Comparison of ENCODE assay signal across 8 mouse cellular contexts in the genomic region with DNA sequence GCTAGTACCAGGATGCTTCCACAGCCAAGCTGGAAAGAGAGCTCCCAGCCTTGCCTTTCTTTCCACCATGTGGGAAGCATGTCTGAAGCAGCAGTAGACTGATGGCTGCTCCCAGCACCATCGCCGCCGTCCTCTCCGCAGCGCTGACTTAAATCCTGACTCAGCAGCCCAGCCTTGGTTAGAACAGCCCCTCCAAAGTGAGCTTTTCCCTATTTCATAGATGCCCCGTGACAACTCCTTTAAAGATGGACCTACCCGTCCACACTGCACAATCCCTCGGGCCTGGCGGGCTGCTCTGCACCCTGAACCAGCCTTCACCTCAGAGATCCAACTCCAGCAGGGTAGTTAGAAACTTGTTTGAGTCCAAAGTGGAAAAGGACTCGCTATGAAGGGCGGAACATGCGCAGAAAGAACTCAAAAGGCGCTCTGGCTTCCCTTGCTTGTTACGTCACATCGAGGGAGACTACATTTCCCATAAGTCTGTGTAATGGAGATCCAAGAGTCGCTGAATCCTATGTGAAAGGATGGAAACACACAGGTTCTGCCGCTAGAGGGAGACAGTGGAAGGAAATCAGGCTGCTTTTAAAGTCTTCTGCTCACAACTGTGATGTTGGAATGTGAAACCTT. TPM values are rescaled to one million over a fixed set of nuclear protein-coding genes. Genes with fewer than 3 reads are reported as not detected.
DNase-seq lines count a peak whose midpoint lies in the region; ATAC-seq and TF ChIP-seq lines count a peak whose summit lies in the region.

A gene (minus strand): TSS at position 411 of the 627 bp plus-strand sequence.

- TF ChIP-seq CTCF in MEL (IDR thresholded peaks at IDR 0.05 in 2 of 3, conservative IDR thresholded peaks at IDR 0.05 in 1 of 3; ENCODE audit: control insufficient read depth in 1 of 3, insufficient read depth in 1 of 3, low read depth in 2 of 3, low read length in 3 of 3, poor library complexity in 1 of 3, severe bottlenecking in 1 of 3), result peak; percentile 52 to 89 (median 73)
- TF ChIP-seq CTCF in layer of hippocampus, adult 2 months (conservative IDR thresholded peaks at IDR 0.05), result peak; percentile 93
- peak; percentile 90 for TF ChIP-seq CTCF in lung, embryonic 14.5 days (IDR thresholded peaks at IDR 0.05; ENCODE audit: low read depth)
- TF ChIP-seq CTCF in olfactory bulb, adult 2 months (IDR thresholded peaks at IDR 0.05; ENCODE audit: insufficient read depth, low read depth, low read length), result no peak
- TF ChIP-seq CTCF in thymus, adult 2 months (IDR thresholded peaks at IDR 0.05; ENCODE audit: borderline replicate concordance, control insufficient read depth, extremely low read depth, insufficient read depth, low read length, poor library complexity), result no peak

- H3K4me2 ChIP-seq in forebrain, embryonic 16.5 days (ENCODE audit: low read length), result peak within 1 kb of the TSS; percentile 71
- H3K4me2 ChIP-seq in lung, embryonic 14.5 days, result peak within 1 kb of the TSS; percentile 67

- intact Hi-C loops in heart, postnatal 36 days (cut with DNase I), result loop anchor here (1.0 to 10.0 kb wide), 6 partner anchors 27 to 736 kb away; a partner anchor contains a TSS

- TF ChIP-seq RAD21 in MEL (IDR thresholded peaks at IDR 0.05; ENCODE audit: low read depth, low read length), result peak; percentile 65

- H3K27ac ChIP-seq in MEL (ENCODE audit: control insufficient read depth, low read depth, low read length), result peak within 1 kb of the TSS; percentile 85
- H3K27ac ChIP-seq in forebrain, embryonic 16.5 days (ENCODE audit: low read length), result no peak within 1 kb of the TSS
- H3K27ac ChIP-seq in layer of hippocampus, adult 2 months, result peak within 1 kb of the TSS; percentile 91
- peak within 1 kb of the TSS; percentile 83 for H3K27ac ChIP-seq in lung, embryonic 14.5 days (ENCODE audit: low read depth)
- H3K27ac ChIP-seq in olfactory bulb, adult 2 months (ENCODE audit: insufficient read depth, low read depth, low read length), result peak within 1 kb of the TSS; percentile 87
- H3K27ac ChIP-seq in thymus, adult 2 months (ENCODE audit: control insufficient read depth, insufficient read depth, low read length), result peak within 1 kb of the TSS; percentile 53; the same call in 1 of the 2 replicates

- peak; percentile 65 to 96; a peak in 3 of 4 replicates for TF ChIP-seq POLR2A in MEL (IDR thresholded peaks at IDR 0.05; ENCODE audit: control insufficient read depth in 1 of 2, insufficient read depth in 1 of 2, low read depth in 1 of 2, low read length in 2 of 2, poor library complexity in 1 of 2)
- TF ChIP-seq POLR2A in olfactory bulb, adult 2 months (IDR thresholded peaks at IDR 0.05; ENCODE audit: insufficient read depth, low read depth, low read length), result 0 out of 2 replicates have a peak, but pooled peaks have one; percentile 23
- no peak for TF ChIP-seq POLR2A in thymus, adult 2 months (IDR thresholded peaks at IDR 0.05; ENCODE audit: control insufficient read depth, extremely low read depth, insufficient read depth, low read length, poor library complexity)

- H3K9me3 ChIP-seq in MEL (replicated peaks; ENCODE audit: insufficient read depth, low read length), result no peaks in the 10 kb centered on the region
- no peaks in the 10 kb centered on the region for H3K9me3 ChIP-seq in forebrain, embryonic 16.5 days (ENCODE audit: control insufficient read depth, low read length)
- H3K9me3 ChIP-seq in lung, embryonic 14.5 days (ENCODE audit: low read depth, low read length), result peaks cover 4% of the 10 kb centered on the region; the same call in 1 of the 2 replicates

- H3K4me3 ChIP-seq in MEL (ENCODE audit: control insufficient read depth in 1 of 2, insufficient read depth in 1 of 2, low read depth in 2 of 2, low read length in 2 of 2), result peak within 1 kb of the TSS; percentile 80
- peak within 1 kb of the TSS; percentile 66 for H3K4me3 ChIP-seq in forebrain, embryonic 16.5 days (replicated peaks; ENCODE audit: low read length)
- peak within 1 kb of the TSS; percentile 89 for H3K4me3 ChIP-seq in layer of hippocampus, adult 2 months
- H3K4me3 ChIP-seq in lung, embryonic 14.5 days (ENCODE audit: low read depth, low read length), result peak within 1 kb of the TSS; percentile 53
- peak within 1 kb of the TSS; percentile 98 for H3K4me3 ChIP-seq in olfactory bulb, adult 2 months (ENCODE audit: insufficient read depth, low read depth, low read length)
- peak within 1 kb of the TSS; percentile 83 for H3K4me3 ChIP-seq in thymus, adult 2 months (ENCODE audit: control insufficient read depth, insufficient read depth, low read length)

- ATAC-seq in forebrain, embryonic 16.5 days, result peak; percentile 99
- ATAC-seq in lung, embryonic 14.5 days (ENCODE audit: insufficient read depth), result peak; percentile 98

- H3K4me1 ChIP-seq in MEL (ENCODE audit: control insufficient read depth in 1 of 2, insufficient read depth in 2 of 2, low read length in 2 of 2), result peaks cover 0 to 6% of the 10 kb centered on the region in 2 experiments; a peak in 1 of 4 replicates
- peaks cover 6% of the 10 kb centered on the region for H3K4me1 ChIP-seq in forebrain, embryonic 16.5 days (replicated peaks; ENCODE audit: control insufficient read depth, insufficient read depth, low read length)
- peaks cover 6% of the 10 kb centered on the region; the same call in 1 of the 2 replicates for H3K4me1 ChIP-seq in lung, embryonic 14.5 days (ENCODE audit: insufficient read depth)
- no peaks in the 10 kb centered on the region; the same call in 1 of the 2 replicates for H3K4me1 ChIP-seq in olfactory bulb, adult 2 months (ENCODE audit: control insufficient read depth, insufficient read depth, low read length)
- peaks cover 6% of the 10 kb centered on the region for H3K4me1 ChIP-seq in thymus, adult 2 months (replicated peaks; ENCODE audit: control insufficient read depth, insufficient read depth, low read length)

- no peak for TF ChIP-seq EP300 in MEL (IDR thresholded peaks at IDR 0.05; ENCODE audit: low read depth in 1 of 2, low read length in 2 of 2)

- peak; percentile 98 for DNase-seq in MEL (ENCODE audit: low read depth, low spot score)
- peak; percentile 92 to 96 for DNase-seq in cerebellum, adult 18-20 months
- DNase-seq in heart, postnatal 36 days, result peak; percentile 83 to 87
- peak; percentile 94 to 96 for DNase-seq in layer of hippocampus, adult 2 months (ENCODE audit: low spot score in 2 of 2)
- DNase-seq in lung, embryonic 14.5 days, result peak; percentile 99
- peak; percentile 89 for DNase-seq in thymus, adult 2 months

- H3K9ac ChIP-seq in MEL (ENCODE audit: control insufficient read depth, low read depth, low read length, poor library complexity, severe bottlenecking), result peak within 1 kb of the TSS; percentile 79
- peak within 1 kb of the TSS; percentile 56 for H3K9ac ChIP-seq in forebrain, embryonic 16.5 days (replicated peaks; ENCODE audit: low read depth, low read length)
- H3K9ac ChIP-seq in lung, embryonic 14.5 days, result peak within 1 kb of the TSS; percentile 71

- WGBS in forebrain, embryonic 16.5 days, result under 1% methylated on average over 17 of the region's 17 CpGs
- 0% methylated on average over 17 of the region's 17 CpGs for WGBS in lung, embryonic 14.5 days
- under 1% methylated on average over 17 of the region's 17 CpGs for WGBS in olfactory bulb, adult 2 months
- WGBS in thymus, adult 2 months, result under 1% methylated on average over 17 of the region's 17 CpGs

- no peaks in the 10 kb centered on the region for H3K27me3 ChIP-seq in MEL (ENCODE audit: control insufficient read depth in 1 of 2, insufficient read depth in 2 of 2, low read length in 2 of 2)
- H3K27me3 ChIP-seq in forebrain, embryonic 16.5 days (replicated peaks; ENCODE audit: control insufficient read depth, insufficient read depth, low read length), result no peaks in the 10 kb centered on the region
- no peaks in the 10 kb centered on the region for H3K27me3 ChIP-seq in lung, embryonic 14.5 days (ENCODE audit: insufficient read depth, low read length)
- H3K27me3 ChIP-seq in thymus, adult 2 months (ENCODE audit: control insufficient read depth, insufficient read depth, low read length), result no peaks in the 10 kb centered on the region

- H3K79me2 ChIP-seq in MEL (ENCODE audit: control insufficient read depth, insufficient read depth, low read length, poor library complexity), result peaks cover 7% of the 10 kb centered on the region

- peaks cover 0 to 10% of the 10 kb centered on the region in 2 experiments; a peak in 2 of 4 replicates for H3K36me3 ChIP-seq in MEL (ENCODE audit: control insufficient read depth in 1 of 2, insufficient read depth in 2 of 2, low read length in 2 of 2)
- H3K36me3 ChIP-seq in forebrain, embryonic 16.5 days (ENCODE audit: control insufficient read depth, insufficient read depth), result no peaks in the 10 kb centered on the region
- H3K36me3 ChIP-seq in lung, embryonic 14.5 days (ENCODE audit: insufficient read depth), result peaks cover 4% of the 10 kb centered on the region; the same call in 1 of the 2 replicates
- no peaks in the 10 kb centered on the region for H3K36me3 ChIP-seq in thymus, adult 2 months (ENCODE audit: control insufficient read depth, insufficient read depth, low read length)

TF ChIP-seq in MEL, 35 proteins besides CTCF, POLR2A, EP300 and RAD21 (continues in another document):
- TF ChIP-seq ETS1 (IDR thresholded peaks at IDR 0.05; ENCODE audit: low read depth, low read length) (peak; percentile 52; the same call in 1 of the 2 replicates), ZNF384 (IDR thresholded peaks at IDR 0.05; ENCODE audit: low read depth, low read length) (no peak), SIN3A (IDR thresholded peaks at IDR 0.05; ENCODE audit: low read length) (peak; percentile 94; the same call in 1 of the 2 replicates), ZMIZ1 (IDR thresholded peaks at IDR 0.05; ENCODE audit: low read depth, low read length) (peak; percentile 88), MAFK (IDR thresholded peaks at IDR 0.05; ENCODE audit: borderline replicate concordance, low read depth, low read length) (peak; percentile 91), ELF1 (IDR thresholded peaks at IDR 0.05; ENCODE audit: low read depth, low read length) (peak; percentile 72; the same call in 1 of the 2 replicates), POLR2AphosphoS5 (IDR thresholded peaks at IDR 0.05; ENCODE audit: borderline replicate concordance, low read depth, low read length) (no peak), CHD2 (IDR thresholded peaks at IDR 0.05; ENCODE audit: low read length) (no peak), MXI1 (IDR thresholded peaks at IDR 0.05; ENCODE audit: low read depth, low read length) (peak; percentile 60; the same call in 1 of the 2 replicates)

RNA-seq across cellular contexts. Expression of the gene that starts here (rescaled TPM):
- total RNA-seq in MEL (2012; rRNA removed), result 2.2 and 2.9 TPM in 2 replicates
- 1 to 10 TPM in 1 of 2 experiments, not detected in 1; 2.1 TPM for polyA plus RNA-seq in MEL (2012; ENCODE audit: insufficient read depth in 1 of 2, insufficient read length in 2 of 2, low read depth in 1 of 2, low replicate concordance in 2 of 2, missing spikeins in 1 of 2)
- polyA plus RNA-seq in forebrain, embryonic 16.5 days (2015; fragmentation: Nextera tagmentation; extraction: Ambion mirVana), result 0.88 and 2.1 TPM in 2 replicates
- 1 to 10 TPM; 2.9 to 3.0 TPM for total RNA-seq in heart, postnatal 36 days (2021)
- 1 to 10 TPM; 3.0 to 4.3 TPM for total RNA-seq in layer of hippocampus, adult 2 months (2021)
- polyA plus RNA-seq in lung, embryonic 14.5 days (2014; fragmentation: Nextera tagmentation; extraction: Ambion mirVana), result 3.4 and 3.5 TPM in 2 replicates
- not detected in 2 replicates for polyA plus RNA-seq in olfactory bulb, adult 2 months (2012; ENCODE audit: insufficient read depth, insufficient read length, low replicate concordance, missing spikeins)
- polyA plus RNA-seq in thymus, adult 2 months (2012; rRNA removed), result 1.5 TPM in 2 replicates

Comparison
In these comparisons a context has a peak if more than half of its experiments do, and no peak if none do; other contexts are left out.
1. CTCF ChIP-seq: peak in MEL (3 of 3), layer of hippocampus, adult 2 months (single experiment) and lung, embryonic 14.5 days (single experiment); none in olfactory bulb, adult 2 months (single experiment) and thymus, adult 2 months (single experiment).
2. Peak in every context shown above with its lines, with median percentiles within 50 percentile points of each other: DNase-seq, H3K4me3 ChIP-seq and H3K9ac ChIP-seq.